Comparison of ENCODE assay signal across 23 mouse cellular contexts in genomic region chr11:103910531-103910930, GRCm38 (mm10). TPM values are rescaled to one million over a fixed set of nuclear protein-coding genes. Genes with fewer than 3 reads are reported as not detected.
A peak's percentile ranks its signal among the peaks of the same experiment; 100 is the strongest.
DNase-seq lines count a peak whose midpoint lies in the region; ATAC-seq and TF ChIP-seq lines count a peak whose summit lies in the region.
"Had no signal": no experiment of that assay in that cellular context is flagged by ENCODE, and none has a peak within 500 bp of the region (broad histone marks: within the 10 kb centered on the region; RNA-seq: fewer than 3 reads in every experiment).

No protein-coding gene starts in this region.

- TF ChIP-seq CTCF in midbrain, postnatal 0 days (IDR thresholded peaks at IDR 0.05): no peak

- no peak overlapping the region for H3K9ac ChIP-seq in heart, embryonic 12.5 days
- H3K9ac ChIP-seq in hindbrain, embryonic 11.5 days (ENCODE audit: low read depth, low read length): no peak overlapping the region
- no peak overlapping the region for H3K9ac ChIP-seq in midbrain, embryonic 11.5 days (ENCODE audit: low read length)
- H3K9ac ChIP-seq in midbrain, postnatal 0 days (replicated peaks; ENCODE audit: low read length, poor library complexity, severe bottlenecking): no peak overlapping the region
- H3K9ac ChIP-seq: embryonic facial prominence, embryonic 13.5 days; embryonic facial prominence, embryonic 15.5 days; forebrain, embryonic 12.5 days had no signal

- H3K4me3 ChIP-seq in heart, embryonic 12.5 days: no peak overlapping the region
- no peak overlapping the region for H3K4me3 ChIP-seq in hindbrain, embryonic 10.5 days
- H3K4me3 ChIP-seq in hindbrain, embryonic 11.5 days (ENCODE audit: low read depth, low read length): no peak overlapping the region
- no peak overlapping the region for H3K4me3 ChIP-seq in midbrain, embryonic 11.5 days (ENCODE audit: low read depth, low read length)
- H3K4me3 ChIP-seq in midbrain, postnatal 0 days (ENCODE audit: low read depth, low read length): no peak overlapping the region
- H3K4me3 ChIP-seq: embryonic facial prominence, embryonic 13.5 days; embryonic facial prominence, embryonic 15.5 days; erythroblast, embryonic 14.5 days; forebrain, embryonic 10.5 days; forebrain, embryonic 12.5 days had no signal

- no peak overlapping the region for H3K27ac ChIP-seq in heart, embryonic 12.5 days (ENCODE audit: poor library complexity, severe bottlenecking)
- 0 out of 2 replicates have a peak overlapping the region, but pooled peaks have one; percentile 35 for H3K27ac ChIP-seq in hindbrain, embryonic 10.5 days
- no peak overlapping the region for H3K27ac ChIP-seq in hindbrain, embryonic 11.5 days (ENCODE audit: low read depth, low read length)
- no peak overlapping the region for H3K27ac ChIP-seq in midbrain, embryonic 11.5 days (ENCODE audit: low read depth, low read length)
- no peak overlapping the region for H3K27ac ChIP-seq in midbrain, postnatal 0 days (ENCODE audit: low read depth, low read length)
- H3K27ac ChIP-seq: embryonic facial prominence, embryonic 13.5 days; embryonic facial prominence, embryonic 15.5 days; forebrain, embryonic 10.5 days; forebrain, embryonic 12.5 days had no signal

- DNase-seq in heart, adult 11 months: peak; percentile 82
- DNase-seq in hindbrain, embryonic 10.5 days (ENCODE audit: low spot score): no peak
- DNase-seq in hindbrain, embryonic 11.5 days (ENCODE audit: low spot score): no peak
- DNase-seq in midbrain, embryonic 11.5 days (ENCODE audit: low spot score, missing footprints): peak; percentile 81
- DNase-seq in midbrain, postnatal 0 days (ENCODE audit: low spot score): no peak
- DNase-seq: adrenal gland, adult 2 months; adrenal gland, postnatal 10 days; adrenal gland, postnatal 25 days; B cell, adult 2 months; cerebellum, adult 11 months; cerebellum, adult 18-20 months; cerebellum, adult 8-10 months; cerebellum, adult 9-11 months; cerebellum, postnatal 36 days had no signal

- H3K27me3 ChIP-seq in heart, embryonic 12.5 days (replicated peaks): no peaks in the 10 kb centered on the region
- no peaks in the 10 kb centered on the region for H3K27me3 ChIP-seq in hindbrain, embryonic 10.5 days (ENCODE audit: insufficient read depth, poor library complexity, severe bottlenecking)
- H3K27me3 ChIP-seq in hindbrain, embryonic 11.5 days (ENCODE audit: control insufficient read depth, insufficient read depth, low read length): no peaks in the 10 kb centered on the region
- H3K27me3 ChIP-seq in midbrain, embryonic 11.5 days (ENCODE audit: control insufficient read depth, insufficient read depth, low read length): no peaks in the 10 kb centered on the region
- no peaks in the 10 kb centered on the region for H3K27me3 ChIP-seq in midbrain, postnatal 0 days (ENCODE audit: insufficient read depth, low read length)
- H3K27me3 ChIP-seq: CH12.LX; embryonic facial prominence, embryonic 13.5 days; embryonic facial prominence, embryonic 15.5 days had no signal

- no peaks in the 10 kb centered on the region for H3K4me1 ChIP-seq in heart, embryonic 12.5 days (replicated peaks)
- peaks cover 9% of the 10 kb centered on the region for H3K4me1 ChIP-seq in hindbrain, embryonic 10.5 days (replicated peaks)
- H3K4me1 ChIP-seq in hindbrain, embryonic 11.5 days (replicated peaks; ENCODE audit: control insufficient read depth, insufficient read depth, low read length): no peaks in the 10 kb centered on the region
- peaks cover 8% of the 10 kb centered on the region for H3K4me1 ChIP-seq in midbrain, embryonic 11.5 days (ENCODE audit: control insufficient read depth, insufficient read depth, low read length)
- H3K4me1 ChIP-seq in midbrain, postnatal 0 days (ENCODE audit: insufficient read depth, low read length): no peaks in the 10 kb centered on the region
- H3K4me1 ChIP-seq: embryonic facial prominence, embryonic 13.5 days; embryonic facial prominence, embryonic 15.5 days had no signal

- no peak overlapping the region for H3K4me2 ChIP-seq in heart, embryonic 12.5 days
- H3K4me2 ChIP-seq in hindbrain, embryonic 11.5 days (replicated peaks; ENCODE audit: low read depth, low read length): no peak overlapping the region
- no peak overlapping the region for H3K4me2 ChIP-seq in midbrain, embryonic 11.5 days
- H3K4me2 ChIP-seq in midbrain, postnatal 0 days (ENCODE audit: low read depth, low read length, poor library complexity, severe bottlenecking): no peak overlapping the region
- H3K4me2 ChIP-seq: embryonic facial prominence, embryonic 13.5 days; embryonic facial prominence, embryonic 15.5 days; forebrain, embryonic 12.5 days had no signal

- peaks cover 57% of the 10 kb centered on the region for H3K36me3 ChIP-seq in heart, embryonic 12.5 days
- peaks cover 62% of the 10 kb centered on the region for H3K36me3 ChIP-seq in hindbrain, embryonic 10.5 days
- H3K36me3 ChIP-seq in hindbrain, embryonic 11.5 days (ENCODE audit: control insufficient read depth, insufficient read depth, low read length): no peaks in the 10 kb centered on the region
- no peaks in the 10 kb centered on the region; the same call in 1 of the 2 replicates for H3K36me3 ChIP-seq in midbrain, embryonic 11.5 days (ENCODE audit: control insufficient read depth, insufficient read depth, low read length)
- peaks cover 38% of the 10 kb centered on the region for H3K36me3 ChIP-seq in midbrain, postnatal 0 days (ENCODE audit: insufficient read depth, low read length)

- no peak for ATAC-seq in heart, embryonic 12.5 days (ENCODE audit: insufficient number of reproducible peaks, low FRiP score)
- ATAC-seq in hindbrain, embryonic 11.5 days (ENCODE audit: low FRiP score): no peak
- no peak for ATAC-seq in midbrain, embryonic 11.5 days (ENCODE audit: low FRiP score)
- ATAC-seq in midbrain, postnatal 0 days (ENCODE audit: low FRiP score): no peak
- ATAC-seq: CD4-positive, CD25-positive, alpha-beta regulatory T cell, adult 4 months; forebrain, embryonic 16.5 days had no signal

- H3K9me3 ChIP-seq in heart, embryonic 12.5 days (replicated peaks): no peaks in the 10 kb centered on the region
- H3K9me3 ChIP-seq in hindbrain, embryonic 10.5 days: no peaks in the 10 kb centered on the region
- no peaks in the 10 kb centered on the region for H3K9me3 ChIP-seq in hindbrain, embryonic 11.5 days (ENCODE audit: control insufficient read depth, low read length)
- H3K9me3 ChIP-seq in midbrain, embryonic 11.5 days (ENCODE audit: control insufficient read depth, low read length): no peaks in the 10 kb centered on the region
- no peaks in the 10 kb centered on the region for H3K9me3 ChIP-seq in midbrain, postnatal 0 days (ENCODE audit: low read length)
- H3K9me3 ChIP-seq: embryonic facial prominence, embryonic 13.5 days; embryonic facial prominence, embryonic 15.5 days; forebrain, embryonic 10.5 days; forebrain, embryonic 12.5 days had no signal

- 90% methylated on average over 11 of the region's 11 CpGs for WGBS in heart, embryonic 12.5 days
- WGBS in hindbrain, embryonic 10.5 days: 94% methylated on average over 11 of the region's 11 CpGs
- 92% methylated on average over 11 of the region's 11 CpGs for WGBS in hindbrain, embryonic 11.5 days
- WGBS in midbrain, embryonic 11.5 days: 90% methylated on average over 11 of the region's 11 CpGs
- WGBS in midbrain, postnatal 0 days: 83% methylated on average over 11 of the region's 11 CpGs

RNA-seq across cellular contexts. Expression of gene Nsf, which starts 43.3 kb away (rescaled TPM):
- 36.4 and 42.5 TPM in 2 replicates for polyA plus RNA-seq in heart, embryonic 12.5 days (2016; fragmentation: Nextera tagmentation; extraction: Ambion mirVana)
- polyA plus RNA-seq in hindbrain, embryonic 10.5 days (2016; fragmentation: Nextera tagmentation; extraction: Ambion mirVana): 53.1 and 54.3 TPM in 2 replicates
- 55.0 and 59.7 TPM in 2 replicates for polyA plus RNA-seq in hindbrain, embryonic 11.5 days (2014; fragmentation: Nextera tagmentation; extraction: Ambion mirVana)
- polyA plus RNA-seq in midbrain, embryonic 11.5 days (2014; fragmentation: Nextera tagmentation; extraction: Ambion mirVana): 59.1 and 65.4 TPM in 2 replicates
- 167 and 183 TPM in 2 replicates for total RNA-seq in midbrain, postnatal 0 days (2014; rRNA removed)
- polyA plus RNA-seq in midbrain, postnatal 0 days (2015; fragmentation: Nextera tagmentation; extraction: Ambion mirVana): 263 and 272 TPM in 2 replicates

RNA-seq across cellular contexts. Expression of gene Arf2, which starts 56.0 kb away (rescaled TPM):
- polyA plus RNA-seq in heart, embryonic 12.5 days (2016; fragmentation: Nextera tagmentation; extraction: Ambion mirVana): 60.3 and 65.8 TPM in 2 replicates
- polyA plus RNA-seq in hindbrain, embryonic 10.5 days (2016; fragmentation: Nextera tagmentation; extraction: Ambion mirVana): 99.1 and 116 TPM in 2 replicates
- 143 and 145 TPM in 2 replicates for polyA plus RNA-seq in hindbrain, embryonic 11.5 days (2014; fragmentation: Nextera tagmentation; extraction: Ambion mirVana)
- polyA plus RNA-seq in midbrain, embryonic 11.5 days (2014; fragmentation: Nextera tagmentation; extraction: Ambion mirVana): 152 and 162 TPM in 2 replicates
- 145 and 199 TPM in 2 replicates for total RNA-seq in midbrain, postnatal 0 days (2014; rRNA removed)
- polyA plus RNA-seq in midbrain, postnatal 0 days (2015; fragmentation: Nextera tagmentation; extraction: Ambion mirVana): 245 and 256 TPM in 2 replicates

Comparison
In these comparisons a context has a peak if more than half of its experiments do, and no peak if none do; other contexts are left out.
1. DNase-seq: peak in heart, adult 11 months (single experiment) and midbrain, embryonic 11.5 days (single experiment); none in hindbrain, embryonic 10.5 days (single experiment), hindbrain, embryonic 11.5 days (single experiment) and midbrain, postnatal 0 days (single experiment).